Mouse (Mus musculus): ENCODE measurements at regions not wholly inside any gene's neighbourhood (a gene's known extent, or its start where the extent isn't known, plus 50 kb on each side); places are given as distances from the start of the nearest gene placed in this dataset.

DNA sequence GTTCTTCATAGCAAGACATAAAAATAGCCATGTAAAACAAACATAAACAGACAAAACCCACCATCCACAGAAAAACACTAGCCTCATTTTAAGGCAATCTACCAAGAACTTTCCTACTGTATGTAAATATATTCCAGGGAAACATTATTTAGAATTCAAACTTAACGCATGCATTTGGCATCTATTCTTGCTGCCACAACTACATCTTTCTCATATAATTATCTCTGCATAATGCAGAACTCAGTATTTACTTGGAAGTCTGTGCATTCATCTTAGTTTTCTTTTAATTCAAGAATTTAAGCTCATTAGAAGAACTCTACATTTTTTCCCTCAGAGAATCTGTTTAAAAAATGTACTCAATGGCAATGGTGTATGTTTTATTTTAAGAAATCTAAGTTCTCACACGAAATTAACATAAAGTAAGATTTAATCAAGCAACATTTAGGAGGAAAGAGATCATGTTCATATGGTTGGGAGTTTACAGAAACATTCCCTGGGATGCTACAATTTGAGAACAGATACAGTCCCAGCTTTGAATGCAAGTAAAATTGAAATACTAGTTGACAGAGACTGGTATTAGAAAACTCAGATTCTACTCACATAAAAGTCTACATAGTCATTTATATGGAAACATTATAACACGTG, 1114.7 kb downstream of the Sorcs1 start:
- no peak for DNase-seq

DNA sequence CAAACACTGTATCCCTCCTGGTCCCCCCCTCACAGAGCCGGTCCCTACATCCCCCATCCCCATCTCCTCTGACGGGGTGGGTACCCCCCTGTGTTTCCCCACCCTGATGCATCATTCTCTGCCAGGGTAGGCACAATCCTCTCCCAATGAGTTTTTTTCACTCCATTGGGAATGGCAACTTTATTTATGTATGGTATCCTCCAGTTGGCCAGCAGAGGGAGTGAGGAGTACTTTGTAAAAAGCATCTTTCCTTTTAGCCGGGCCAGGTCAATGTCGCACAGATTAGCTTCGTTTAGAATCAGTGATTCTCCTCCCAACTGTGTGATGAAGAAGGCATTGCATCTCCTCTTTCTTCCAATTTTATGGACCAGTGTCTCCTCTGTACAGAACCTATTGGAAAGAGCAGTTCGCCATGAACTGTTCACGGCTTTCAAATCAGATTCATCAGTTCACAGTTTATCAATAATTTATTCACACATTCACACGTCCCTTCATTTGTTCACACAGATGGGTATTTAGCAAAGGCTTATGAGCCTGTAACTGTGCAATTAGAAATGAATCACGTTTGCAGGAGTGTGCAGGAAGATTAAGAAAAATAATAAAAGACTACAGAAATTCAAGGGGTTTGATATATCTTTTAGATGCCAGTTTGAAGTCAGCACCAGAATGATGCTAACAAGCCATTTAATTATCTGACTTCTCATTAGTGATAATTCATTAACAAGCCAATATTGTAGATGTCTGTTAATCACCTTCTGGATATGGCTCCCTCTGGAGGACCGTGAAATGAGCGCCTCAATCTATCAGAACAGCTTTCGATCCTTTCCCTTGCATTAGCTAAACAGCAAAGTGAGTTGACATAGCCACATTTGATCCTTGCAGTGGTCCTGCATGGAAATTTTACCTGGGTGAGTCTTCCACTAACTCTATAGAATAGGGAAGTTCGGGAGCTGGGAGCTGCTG, 1138.7 kb downstream of the Sorcs1 start:
- DNase-seq: peak; percentile 27
